Mouse (Mus musculus): ENCODE results near the gene Ccnt1.
A peak's percentile ranks its signal among the peaks of the same experiment; 100 is the strongest.
"Not testable (repeated sequence)": the region's sequence is repeated elsewhere in the genome, so short reads cannot be mapped to it uniquely, and the experiment has no call there.

Gene Ccnt1

DNA sequence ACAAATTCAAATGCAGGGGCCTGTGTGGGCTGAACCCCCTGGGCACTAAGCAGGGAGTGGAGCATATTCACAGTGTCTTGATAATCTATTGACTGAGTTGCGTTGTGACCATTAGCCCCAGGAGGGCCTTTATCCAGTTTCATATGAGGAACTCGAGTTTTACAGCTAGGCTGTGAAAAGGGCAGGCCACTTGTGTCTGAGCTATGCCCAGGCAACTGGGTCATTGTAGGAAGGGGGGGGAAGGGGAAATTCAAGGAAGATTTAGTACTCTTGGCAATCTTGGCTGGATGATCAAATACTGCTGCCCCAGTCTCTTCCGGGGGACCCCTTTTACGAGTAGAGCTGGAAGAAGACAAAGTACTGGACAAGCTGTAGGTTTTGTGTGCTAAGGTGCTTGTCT is 27.4 kb downstream of the Ccnt1 start:
- DNase-seq (ENCODE audit: low spot score) = no peak

- no peak for DNase-seq (ENCODE audit: low spot score)
Measured at GRCm38 (mm10) chr15:98541064-98541463, 29.7 kb downstream of the Ccnt1 start.

DNA sequence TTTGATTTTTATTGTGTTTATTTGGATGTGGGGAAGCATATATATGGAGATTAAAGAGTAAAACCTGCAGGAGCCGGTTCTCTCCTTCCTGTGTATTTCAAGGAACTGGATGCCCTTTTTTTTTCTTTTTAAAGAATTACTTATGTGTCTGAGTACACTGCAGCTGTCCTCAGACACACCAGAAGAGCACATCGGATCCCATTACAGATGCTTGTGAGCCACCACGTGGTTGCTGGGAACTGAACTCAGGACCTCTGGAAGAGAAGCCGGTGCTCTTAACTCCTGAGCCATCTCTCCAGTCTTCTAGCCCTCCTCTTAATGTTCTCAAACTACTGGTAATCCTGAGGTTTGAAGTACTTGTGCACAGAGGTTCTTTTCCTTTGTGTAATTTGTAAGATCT is 32.8 kb downstream of the Ccnt1 start:
- DNase-seq (ENCODE audit: low spot score) = no peak

- DNase-seq (ENCODE audit: low spot score) = no peak
Measured at GRCm38 (mm10) chr15:98536828-98537510, 33.8 kb downstream of the Ccnt1 start.

DNA sequence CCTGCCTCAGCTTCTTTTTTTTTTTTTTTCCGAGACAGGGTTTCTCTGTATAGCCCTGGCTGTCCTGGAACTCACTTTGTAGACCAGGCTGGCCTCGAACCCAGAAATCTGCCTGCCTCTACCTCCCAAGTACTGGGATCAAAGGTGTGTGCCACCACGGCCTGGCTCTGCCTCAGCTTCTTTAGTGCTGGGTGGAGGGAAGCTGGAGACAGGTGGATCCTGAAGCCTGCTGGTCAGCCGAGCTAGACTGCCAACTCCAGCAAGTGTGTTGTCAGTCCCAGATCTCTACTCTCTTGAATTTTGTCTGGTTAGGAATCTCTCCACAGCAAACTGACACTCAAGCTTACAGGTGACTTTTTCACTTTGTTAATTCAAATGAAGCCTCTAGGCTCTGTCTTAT is 34.8 kb downstream of the Ccnt1 start:
- DNase-seq (ENCODE audit: low spot score) = no peak

DNA sequence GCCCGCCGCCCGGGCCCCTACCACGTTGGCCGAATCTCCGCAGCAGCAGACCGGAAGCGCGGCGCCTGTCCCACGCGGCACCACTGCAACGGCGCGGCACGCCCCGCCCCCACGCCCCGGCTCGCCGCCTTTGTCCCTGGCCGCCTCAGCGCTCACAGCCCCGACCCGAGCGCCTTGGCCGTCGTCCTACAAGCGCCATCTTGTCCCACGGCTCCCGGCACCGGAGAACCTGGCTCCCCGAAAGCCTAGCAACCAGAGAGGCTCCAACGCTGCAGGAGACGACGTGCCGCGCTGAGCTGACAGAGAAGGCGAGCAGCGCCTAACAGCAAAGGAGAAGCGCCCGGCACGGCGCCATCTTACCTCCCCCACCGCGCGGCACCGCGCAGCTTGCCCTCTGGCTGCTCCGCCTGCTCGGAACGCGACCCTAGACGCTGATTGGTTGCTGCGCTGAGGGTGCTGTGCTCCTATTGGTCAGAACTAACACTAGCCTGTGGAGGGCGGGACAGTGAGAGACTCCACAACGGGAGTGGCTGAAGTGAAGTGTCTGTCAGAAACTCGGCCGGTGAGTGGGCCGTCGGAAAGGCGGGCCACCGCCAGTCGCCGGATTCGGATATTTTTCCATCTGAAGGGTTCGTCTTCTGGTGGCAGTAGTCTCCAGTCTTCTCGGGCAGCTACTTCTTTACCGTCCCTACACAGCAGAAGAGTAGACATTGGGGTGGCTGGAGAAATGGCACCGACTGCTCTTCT is 36.7 kb downstream of the Ccnt1 start, which contains the start of gene Kansl2:
Gene Kansl2, minus strand, starts transcription at position 384 of the 747 bp plus-strand sequence.
- DNase-seq (ENCODE audit: low spot score) = peak; percentile 98

DNA sequence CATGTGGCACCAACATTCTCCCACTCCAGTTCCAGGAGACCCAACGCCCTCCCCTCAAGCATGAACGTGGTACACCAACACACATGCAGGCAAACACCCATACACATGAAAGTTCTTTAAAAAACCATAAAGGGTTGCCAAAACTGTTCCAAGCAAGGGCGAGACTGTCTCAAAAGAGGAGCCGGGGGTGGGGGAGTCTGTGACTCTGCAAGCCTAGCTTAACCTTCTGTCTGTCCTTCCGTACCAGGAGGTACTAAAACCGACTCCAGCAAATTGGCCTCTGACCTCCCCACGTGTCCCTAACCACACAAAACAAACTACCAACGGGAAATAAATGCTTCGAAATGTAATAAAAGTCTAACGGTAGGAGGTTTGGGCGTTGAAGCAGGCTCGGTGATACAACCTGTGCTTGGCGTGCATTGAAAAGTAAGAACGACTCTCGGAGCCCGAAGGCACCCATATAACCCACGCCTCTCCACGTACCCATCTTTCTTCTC is 37.6 kb downstream of the Ccnt1 start:
- DNase-seq (ENCODE audit: low spot score) = no peak

- DNase-seq (ENCODE audit: low spot score) = no peak
Measured at GRCm38 (mm10) chr15:98532281-98532680, 38.4 kb downstream of the Ccnt1 start.

GRCm38 (mm10) chr15:98528066-98528563 is 42.6 kb downstream of the Ccnt1 start:
- DNase-seq (ENCODE audit: low spot score) = no peak

- DNase-seq (ENCODE audit: low spot score) = no peak
Measured at GRCm38 (mm10) chr15:98527056-98527771, 43.5 kb downstream of the Ccnt1 start.

GRCm38 (mm10) chr15:98526057-98526456 is 44.7 kb downstream of the Ccnt1 start:
- DNase-seq (ENCODE audit: low spot score) = no peak

DNA sequence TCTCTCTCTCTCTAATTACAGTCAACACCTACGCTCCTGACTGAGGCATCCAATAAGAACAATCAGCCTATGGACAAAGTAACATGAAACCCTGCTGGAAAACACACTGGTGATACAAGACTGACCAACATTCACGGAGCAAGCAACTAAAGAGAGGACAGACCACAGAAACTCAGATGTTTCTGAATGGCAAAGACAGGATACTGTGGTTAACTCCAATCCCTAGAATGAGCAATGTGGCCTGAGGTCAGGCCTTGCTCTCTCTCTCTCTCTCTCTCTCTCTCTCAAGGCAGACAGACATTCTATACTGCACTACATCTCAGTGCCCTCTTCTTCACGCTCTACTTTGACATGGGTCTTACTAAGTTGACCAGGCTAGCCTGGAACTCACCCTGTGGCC is 49.5 kb downstream of the Ccnt1 start:
- no peak for DNase-seq (ENCODE audit: low spot score)

DNA sequence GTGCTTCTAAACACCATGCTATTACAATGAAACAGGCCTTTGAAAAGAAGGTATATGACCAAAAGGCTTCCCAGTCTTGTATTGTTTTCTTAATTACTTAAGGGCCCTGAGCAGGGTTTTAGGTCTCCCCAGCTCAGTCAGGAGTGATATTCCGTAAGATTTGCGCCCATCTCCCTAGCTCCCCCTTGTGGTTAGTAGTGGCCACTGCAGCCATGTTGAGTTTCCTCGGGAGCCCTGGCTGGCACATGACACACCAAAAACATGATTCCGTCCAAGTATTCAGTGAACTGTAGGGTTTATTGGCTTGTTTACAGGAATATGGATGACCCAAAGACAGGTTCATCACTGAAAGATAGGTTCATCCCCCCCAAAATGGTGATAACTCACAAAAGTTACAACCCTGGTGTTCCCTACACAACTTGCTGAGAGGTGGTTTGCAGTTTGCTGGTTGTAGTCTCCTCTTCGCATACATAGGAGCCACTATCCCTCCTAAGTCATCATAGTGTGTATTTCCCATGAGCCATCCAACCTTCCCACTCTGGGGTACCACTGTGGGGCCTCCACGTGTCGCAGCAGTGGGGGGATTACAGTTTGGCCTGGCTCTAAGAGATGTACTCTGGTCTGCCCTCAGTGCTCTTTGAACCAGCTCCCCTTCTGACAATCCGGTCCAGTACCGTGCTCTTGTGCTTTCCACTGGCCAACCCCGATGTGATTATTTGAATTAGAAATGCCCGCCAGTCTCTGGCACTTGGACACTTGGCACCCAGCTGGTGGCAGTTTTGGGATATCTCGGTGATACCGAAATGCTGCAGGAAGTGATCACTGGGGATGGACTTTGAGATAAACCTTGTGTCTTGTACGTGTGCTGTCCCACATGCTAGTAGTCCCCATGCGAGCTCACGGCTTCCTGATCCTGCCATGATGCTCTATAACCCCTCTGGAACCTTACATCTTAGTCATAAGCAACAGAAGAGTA is 53.1 kb downstream of the Ccnt1 start:
- no peak for DNase-seq (ENCODE audit: low spot score)

GRCm38 (mm10) chr15:98514845-98515244 is 55.9 kb downstream of the Ccnt1 start:
- not testable (repeated sequence) for DNase-seq (ENCODE audit: low spot score)

GRCm38 (mm10) chr15:98514146-98514545 is 56.6 kb downstream of the Ccnt1 start:
- DNase-seq (ENCODE audit: low spot score) = no peak

GRCm38 (mm10) chr15:98513676-98514075 is 57.0 kb downstream of the Ccnt1 start:
- not testable (repeated sequence) for DNase-seq (ENCODE audit: low spot score)

GRCm38 (mm10) chr15:98512799-98513321 is 57.9 kb downstream of the Ccnt1 start:
- no peak for DNase-seq (ENCODE audit: low spot score)

GRCm38 (mm10) chr15:98512232-98512631 is 58.5 kb downstream of the Ccnt1 start:
- no peak for DNase-seq (ENCODE audit: low spot score)

DNA sequence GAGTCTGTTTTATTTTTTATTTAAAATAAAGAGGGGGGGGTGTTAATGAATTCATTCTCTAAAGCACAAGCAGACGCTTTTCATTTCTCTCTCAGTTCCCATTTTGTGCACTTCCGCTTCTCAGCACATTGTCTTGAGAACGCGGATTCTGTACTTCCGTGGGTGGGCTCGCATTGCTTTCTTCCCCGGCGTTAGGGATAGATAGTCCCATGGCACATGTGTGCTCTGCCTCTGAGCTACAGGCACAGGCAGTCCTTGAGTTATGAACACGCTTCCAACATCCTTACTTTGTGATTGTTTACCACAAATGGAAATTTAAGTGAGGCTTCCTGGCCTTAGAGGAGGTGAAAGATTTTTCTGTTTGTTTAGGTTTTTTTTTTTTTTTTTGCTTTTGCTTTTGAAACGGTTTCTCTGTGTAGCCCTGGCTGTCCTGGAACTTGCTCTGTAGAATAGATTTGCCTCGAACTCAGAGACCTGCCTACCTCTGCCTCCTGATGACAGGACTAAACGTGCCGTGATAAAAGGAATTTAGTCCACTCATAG is 59.3 kb downstream of the Ccnt1 start:
- no peak for DNase-seq (ENCODE audit: low spot score)
